Mouse (Mus musculus) NIH3T3 (cell line): Measurements from ENCODE around the gene Tnpo2.

ENCODE experiments used
- DNase-seq: peaks from one replicate; pipeline ENCODE4 v3.0.0-alpha.2; 2012; ENCODE audit warnings: low read depth

Tnpo2 gene

DNA sequence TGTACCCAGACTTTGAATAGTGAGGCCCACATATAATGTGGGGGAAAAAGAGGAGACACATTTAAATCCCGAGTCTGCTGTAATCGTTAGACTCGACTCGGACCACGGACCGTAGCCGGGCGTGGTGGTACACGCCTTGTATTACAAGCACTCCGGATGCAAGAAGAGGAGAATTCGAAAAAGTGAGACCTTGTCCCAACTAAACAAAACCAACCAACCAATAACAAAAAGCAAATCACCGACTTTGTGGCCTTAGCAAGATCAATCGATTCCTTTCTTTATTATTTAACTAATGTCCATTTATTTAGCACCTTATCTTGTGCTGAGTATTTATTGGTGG, 9.2 kb upstream of the Tnpo2 start:
- peak; percentile 35 for DNase-seq

DNA sequence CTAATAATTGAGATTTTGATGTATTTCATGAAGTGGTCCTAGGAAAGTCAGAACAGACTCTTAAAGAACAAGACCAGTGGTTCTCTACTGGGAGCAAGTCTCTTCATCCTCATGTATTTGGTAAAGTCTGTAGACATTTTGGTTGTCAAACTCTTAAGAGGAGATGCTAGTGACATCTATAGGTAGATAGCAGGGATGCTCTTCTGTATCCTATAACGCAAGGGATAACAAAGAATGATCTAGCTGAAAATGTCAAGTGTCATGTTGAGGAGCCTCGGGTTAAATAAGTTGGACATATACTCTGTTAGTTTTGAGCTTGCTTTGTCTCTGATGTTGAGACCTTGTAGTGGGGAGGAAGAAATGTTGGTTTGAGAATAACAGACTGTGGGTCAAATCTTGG, 8.8 kb upstream of the Tnpo2 start:
- DNase-seq = peak; percentile 38

DNA sequence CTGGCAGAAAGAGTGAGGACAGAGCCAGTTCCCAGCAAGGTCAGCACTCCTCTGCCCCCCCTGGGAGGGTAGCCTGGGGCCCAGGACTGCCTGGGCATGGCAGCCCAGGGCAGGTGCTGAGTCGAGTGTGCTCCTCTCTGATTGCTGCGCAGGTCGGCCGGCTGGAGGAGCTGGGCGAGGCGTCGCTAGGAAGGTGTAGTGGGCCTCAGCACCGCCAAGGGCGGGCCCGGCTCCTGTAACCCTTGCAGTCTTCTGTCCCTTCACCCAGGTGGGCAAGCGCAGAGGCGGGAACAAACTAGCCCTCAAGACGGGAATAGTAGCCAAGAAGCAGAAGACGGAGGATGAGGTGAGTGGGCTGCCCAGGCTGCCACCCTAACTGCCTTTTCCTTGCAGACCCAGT, 7.4 kb upstream of the Tnpo2 start:
- no peak for DNase-seq

DNA sequence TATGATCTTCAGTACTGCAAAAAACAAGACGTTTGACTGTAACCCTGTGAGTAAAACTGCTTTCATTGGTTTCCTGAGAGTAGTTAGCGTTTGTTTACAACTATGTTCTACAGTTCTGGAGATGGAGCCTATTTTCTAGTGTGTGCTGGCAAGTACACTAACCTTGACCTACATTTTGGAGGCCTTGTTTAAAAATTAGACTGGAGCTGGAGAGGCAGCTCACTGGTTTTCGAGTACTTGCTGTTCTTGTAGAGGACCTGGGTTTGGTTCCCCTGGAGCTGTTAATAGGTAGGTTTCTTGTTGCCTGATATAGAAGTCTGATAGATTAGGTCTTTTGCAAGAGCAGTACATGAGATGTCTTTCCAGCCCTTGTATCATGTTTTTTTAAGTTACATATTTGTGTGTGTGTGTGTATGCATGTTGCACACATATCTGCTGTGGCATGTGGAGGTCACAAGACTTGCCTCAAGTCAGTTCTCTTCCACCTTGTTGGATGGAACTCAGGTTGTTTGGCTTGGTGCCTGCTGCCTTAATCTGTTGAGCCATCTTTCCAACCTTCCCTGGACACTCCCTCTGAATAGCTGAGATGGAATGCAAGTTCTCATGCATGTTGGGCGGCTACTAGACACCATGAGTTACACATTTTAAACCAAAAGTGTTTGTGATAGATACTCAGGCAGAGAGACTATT, 3.9 kb upstream of the Tnpo2 start:
- DNase-seq = peak; percentile 64

DNA sequence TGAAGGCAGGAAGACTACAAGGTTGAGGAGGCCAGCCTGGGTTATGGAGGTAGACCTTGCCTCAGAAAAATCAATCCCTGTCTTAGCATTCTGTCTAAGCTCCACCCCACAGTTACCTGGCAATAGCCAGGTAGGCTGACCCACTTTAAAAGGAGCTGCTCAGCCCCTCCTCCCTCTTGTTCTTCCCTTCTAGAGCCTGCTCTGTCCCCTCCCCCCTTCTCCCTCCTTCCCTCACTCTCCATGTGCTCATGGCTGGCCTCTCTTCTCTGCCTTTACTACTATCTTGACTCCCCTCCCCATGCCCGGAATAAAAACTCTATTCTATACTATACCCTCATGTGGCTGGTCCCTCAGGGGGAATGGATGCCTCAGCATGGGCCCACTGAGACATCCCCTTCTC, 2.8 kb upstream of the Tnpo2 start:
- DNase-seq = no peak

DNA sequence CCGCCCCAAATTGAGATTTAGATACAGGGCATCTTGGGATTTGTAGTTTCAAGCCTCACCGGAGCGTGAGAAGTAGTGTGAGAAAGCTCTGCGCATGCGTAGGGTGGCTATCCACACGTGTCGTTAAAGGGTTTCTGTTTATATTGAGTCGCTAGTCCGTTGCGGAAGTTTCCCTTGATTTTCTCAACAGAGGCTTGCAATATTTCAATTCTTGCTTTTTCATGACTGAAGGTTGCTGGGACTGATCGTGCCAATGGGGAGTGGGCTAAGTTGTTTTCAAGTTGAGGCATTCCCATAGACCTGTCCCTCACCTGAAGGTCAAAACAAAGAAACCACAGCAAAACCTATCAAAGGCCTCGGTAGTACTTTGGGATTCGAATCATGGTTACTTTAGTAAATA, 2.0 kb upstream of the Tnpo2 start:
- DNase-seq = no peak

DNA sequence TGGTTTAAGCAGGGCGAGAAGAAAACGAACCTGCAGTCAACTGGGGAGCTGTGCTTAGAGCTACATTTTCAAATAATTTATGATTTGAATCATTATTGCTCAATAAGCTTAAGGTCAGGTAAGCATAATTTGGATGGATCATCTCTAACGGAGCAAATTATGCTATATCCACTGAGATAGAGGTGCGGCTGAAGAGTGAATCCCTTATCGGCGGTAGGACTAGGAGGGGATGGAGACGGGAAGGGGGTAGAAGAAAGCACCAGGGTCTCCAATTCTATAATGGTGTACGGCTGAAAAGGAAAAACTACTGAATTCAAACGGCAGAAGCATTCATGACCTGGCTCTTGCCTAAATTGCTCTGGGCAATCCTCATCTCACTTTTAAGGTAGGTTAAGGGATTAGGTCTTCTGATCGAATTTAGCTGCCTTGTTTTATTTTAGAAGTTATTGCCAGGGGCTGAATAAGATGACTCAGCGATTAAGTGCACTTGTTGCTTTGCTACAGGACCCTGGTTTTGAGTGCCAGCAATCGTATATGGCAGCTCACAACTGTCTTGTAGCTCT, 1.5 kb upstream of the Tnpo2 start:
- DNase-seq = no peak

DNA sequence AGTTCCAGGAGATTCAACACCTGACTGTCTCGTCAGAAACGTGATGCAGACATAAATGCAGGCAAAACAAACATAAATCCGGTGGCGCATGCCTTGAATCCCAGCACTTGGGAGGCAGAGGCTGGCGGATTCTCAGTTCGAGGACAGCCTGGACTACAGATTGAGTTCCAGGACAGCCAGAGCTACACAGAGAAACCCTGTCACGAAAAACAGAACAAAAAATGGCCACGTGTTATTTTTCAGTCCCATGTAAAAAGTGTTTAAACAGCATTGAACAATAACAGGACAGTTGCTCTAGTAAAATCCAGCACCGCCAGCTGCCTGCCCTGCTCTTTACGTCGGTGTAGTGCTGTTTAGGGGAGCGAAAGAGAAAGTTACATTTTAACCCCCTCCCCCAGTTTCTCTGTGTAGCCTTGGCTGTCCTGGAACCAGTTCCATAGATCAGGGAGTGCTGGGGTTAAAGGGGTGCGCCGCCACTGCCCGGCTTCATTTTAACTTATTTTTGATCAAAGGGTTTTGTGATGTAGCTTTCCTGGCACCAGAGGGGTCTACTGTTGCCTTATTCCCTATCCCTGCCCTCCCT, 896 bp upstream of the Tnpo2 start:
- peak; percentile 67 for DNase-seq

DNA sequence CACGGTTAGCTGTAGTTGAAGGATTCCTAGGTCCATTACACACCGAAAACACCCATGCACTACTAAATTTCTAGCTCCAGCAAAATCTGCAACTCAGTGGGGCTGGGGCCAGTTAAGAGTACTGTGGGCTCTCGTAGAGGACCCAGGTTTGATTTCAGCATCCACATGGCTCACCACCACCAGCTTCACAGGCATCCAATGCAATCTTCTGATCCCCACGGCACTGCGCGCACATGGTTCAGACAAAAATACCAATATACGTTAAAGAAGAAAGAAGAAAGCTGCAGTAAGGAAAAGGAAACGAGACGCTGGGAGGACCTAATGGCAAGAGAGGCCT, 366 bp upstream of the Tnpo2 start:
- DNase-seq = no peak

DNA sequence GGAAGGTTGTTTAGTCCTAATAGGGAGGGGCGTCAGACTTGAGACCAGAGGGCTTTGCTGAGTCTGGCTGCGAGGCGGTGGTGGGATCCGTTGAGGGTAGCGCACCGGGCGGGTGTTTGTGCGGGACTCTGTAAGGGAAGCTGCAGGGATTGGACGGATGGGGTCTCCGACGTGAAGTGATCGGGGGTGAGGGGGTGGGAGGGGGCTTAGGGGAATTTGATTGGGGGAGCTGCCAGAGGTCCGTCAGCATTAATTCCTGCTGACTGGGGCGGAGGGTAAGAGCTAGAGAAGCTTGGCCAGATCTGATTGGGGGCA, 608 bp downstream of the Tnpo2 start:
- DNase-seq = no peak

DNA sequence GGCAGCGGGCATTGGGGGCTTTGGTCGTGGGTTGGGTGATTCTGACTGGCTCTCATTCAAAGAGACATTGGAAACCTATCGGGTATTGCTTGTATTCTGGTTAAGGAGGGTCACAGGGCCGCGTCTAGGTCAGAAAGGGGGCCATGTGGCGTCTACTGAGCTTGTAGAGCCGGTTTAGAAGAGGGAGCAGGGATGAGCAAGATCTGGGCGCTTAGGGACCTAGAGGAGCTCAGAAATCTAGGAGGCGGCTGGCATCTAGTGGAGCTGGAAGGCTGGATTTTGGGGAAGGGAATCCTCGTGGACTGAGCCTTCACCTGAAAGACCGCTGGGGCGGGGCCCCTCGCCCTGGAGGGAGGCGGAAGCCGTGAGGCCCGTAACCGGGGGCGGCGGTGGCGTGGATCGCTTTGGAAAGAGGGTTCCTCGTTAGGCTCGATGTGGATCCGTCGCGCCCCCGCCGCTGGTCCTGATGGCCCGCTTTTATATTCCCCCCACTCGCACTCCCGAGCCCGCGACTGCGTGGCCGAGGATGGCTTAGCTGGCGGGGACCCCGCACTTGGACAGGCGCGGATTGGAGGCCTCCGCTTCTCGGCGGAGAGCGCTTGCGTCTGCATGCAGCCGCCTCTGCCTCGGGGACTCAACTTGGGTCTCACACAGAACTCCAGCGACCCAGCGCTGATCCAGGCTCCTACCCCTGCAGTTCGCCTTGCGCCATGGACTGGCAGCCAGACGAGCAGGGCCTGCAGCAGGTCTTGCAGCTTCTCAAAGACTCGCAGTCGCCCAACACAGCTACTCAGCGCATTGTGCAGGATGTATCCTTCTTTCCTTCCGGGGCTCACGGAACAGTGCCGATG, 1.2 kb downstream of the Tnpo2 start:
- peak; percentile 64 for DNase-seq

DNA sequence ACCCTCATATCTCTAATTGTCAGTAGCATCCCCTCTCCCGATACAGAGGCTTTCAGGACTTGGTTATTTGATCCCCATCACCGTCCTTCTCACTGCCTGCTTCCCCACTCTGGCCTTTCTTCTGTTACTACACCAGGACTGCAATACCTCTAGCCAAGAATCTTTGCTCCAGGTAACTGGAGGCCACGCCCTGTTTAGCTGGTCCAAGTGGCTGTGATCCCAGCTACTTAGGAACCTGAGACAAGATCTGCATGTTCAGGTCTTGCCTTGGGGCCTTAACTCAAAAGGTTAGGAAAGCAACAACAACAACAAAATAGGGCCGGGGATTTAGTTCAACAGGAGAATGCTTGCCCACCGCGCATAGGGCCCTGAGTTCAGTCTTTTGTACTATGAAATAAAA, 6.9 kb downstream of the Tnpo2 start:
- DNase-seq = no peak

DNA sequence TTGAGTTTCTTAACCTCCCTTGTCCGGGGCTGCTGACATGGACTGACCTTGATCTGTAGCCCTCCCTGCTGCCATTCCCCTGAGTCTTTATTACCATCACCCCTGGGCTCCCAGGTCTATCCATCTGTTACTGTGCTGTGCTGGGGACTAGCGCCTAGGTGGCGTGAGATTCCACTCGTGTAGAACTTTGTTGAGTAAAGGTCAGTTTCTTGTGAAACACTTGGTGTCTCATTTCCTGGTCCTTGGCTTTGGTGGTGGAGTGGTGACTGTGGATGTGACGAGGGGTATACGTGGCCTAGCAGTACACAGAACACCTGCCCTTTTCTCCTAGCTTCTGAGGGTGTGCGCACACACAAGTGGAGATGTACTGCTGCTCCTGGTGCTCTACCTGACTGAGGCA, 20.7 kb downstream of the Tnpo2 start:
- DNase-seq = no peak

DNA sequence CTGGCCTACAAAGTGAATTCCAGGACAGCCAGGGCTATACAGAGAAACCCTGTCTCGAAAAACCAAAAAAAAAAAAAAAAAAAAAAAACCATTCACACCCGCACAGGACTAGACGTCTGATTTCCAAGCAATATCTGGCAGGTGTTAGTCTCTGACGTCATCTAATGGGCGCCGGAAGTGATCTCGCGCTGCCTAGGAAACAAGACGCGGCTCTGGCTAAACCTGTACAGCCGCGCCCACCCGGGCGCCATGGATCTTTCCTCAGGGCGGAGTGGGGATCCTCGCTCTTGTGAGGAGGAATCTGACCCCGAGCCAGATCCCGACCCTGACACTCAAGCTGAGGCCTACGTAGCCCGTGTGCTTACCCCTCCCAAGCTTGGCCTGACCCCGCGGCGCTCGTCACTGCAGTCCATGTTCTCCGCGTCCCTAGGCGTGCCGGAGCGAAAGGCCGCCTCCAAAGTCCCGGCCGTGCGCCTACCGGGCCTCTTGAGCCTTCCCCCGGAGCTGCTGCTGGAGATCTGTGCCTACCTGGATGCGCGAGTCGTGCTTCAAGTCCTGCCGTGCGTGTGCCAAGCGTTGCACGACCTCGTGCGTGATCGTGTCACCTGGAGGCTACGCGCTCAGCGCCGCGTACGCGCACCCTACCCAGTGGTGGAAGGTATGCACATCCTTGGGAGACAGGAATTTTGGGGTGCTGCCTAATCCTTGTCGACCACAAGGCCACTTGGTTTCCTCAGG, 23.3 kb downstream of the Tnpo2 start, which contains the start of gene Fbxw9:
TSS of gene Fbxw9 (plus strand) at position 177 of the 738 bp plus-strand sequence.
- DNase-seq = peak; percentile 94

DNA sequence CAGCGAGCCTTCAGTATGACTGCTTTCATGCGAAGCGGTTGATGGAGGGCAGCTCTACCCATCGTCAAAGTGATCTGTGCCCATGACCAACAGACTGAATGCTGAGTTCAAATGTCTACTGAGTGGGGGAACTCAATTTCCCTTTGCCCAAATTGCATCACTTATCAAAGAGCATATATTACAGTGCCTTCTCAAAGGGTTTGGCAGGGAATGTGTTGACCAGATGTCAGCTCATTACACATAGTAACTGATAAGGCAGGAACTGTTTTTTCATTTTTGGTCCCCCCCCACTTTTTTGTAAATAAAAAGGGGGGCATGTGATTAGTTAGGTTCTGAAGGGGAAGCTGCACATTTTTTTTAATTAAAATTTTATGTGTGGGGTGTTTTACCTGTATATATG, 25.9 kb downstream of the Tnpo2 start:
- DNase-seq = no peak

DNA sequence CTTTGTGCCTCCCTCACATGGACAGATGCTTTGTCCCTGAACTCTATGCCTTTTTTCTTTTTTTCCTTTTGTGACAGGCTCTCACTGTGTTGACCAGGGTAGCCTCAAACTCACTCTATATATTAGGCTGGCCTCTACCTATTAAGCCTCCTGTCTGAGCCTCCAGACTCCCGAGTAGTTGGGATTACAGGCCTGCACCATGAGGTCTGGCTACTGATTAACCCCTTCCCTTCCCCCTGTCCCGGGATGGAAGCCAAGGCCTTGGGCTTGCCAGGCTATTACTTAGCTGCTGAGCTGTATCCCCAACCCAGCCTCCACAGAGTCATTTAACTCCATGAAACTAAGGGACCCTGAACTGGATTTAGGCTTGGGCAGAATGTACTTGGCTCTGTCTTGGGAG, 28.5 kb downstream of the Tnpo2 start:
- DNase-seq = peak; percentile 28

DNA sequence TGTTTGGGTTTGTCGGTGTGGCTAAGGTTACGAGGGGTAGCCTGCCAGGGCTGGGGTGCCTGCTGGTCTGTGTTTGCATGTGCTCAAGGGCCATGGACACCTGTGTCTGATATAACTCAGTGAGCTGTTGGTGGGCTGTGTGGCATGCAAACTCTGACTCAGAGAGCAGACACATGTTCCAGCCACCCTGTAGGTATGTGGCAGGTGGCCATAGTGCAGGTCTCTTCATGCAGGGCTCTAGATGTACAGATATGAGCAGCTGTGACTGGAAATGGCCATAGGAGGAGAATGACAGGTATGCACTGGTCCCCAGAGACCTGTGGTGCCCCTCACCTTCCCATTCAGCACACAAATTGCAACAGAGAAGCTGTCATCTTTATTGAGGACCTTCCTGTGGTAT, 30.4 kb downstream of the Tnpo2 start:
- no peak for DNase-seq

DNA sequence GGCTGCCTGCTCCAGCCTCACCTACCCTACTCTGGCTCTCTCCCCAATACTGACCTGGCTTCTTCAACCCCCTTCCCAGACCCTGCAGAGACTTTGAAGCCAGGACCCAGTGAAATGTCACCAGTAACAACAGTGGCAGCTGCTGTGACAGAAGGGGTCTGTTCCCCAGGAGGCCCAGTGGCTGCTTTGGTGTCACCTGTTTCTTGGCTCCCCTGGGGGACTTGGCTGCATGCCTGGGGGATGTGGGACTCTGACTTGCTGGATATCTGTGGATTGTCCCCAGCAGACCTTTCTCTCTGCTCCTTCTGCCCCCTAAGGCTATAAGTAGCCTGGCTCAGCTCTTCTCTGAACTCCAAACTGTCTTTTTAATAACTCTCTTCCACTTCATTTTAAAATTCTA, 31.3 kb downstream of the Tnpo2 start, which contains the start of gene Gm5741:
TSS of gene Gm5741 (minus strand) at position 1 of the 400 bp plus-strand sequence.
- no peak for DNase-seq

DNA sequence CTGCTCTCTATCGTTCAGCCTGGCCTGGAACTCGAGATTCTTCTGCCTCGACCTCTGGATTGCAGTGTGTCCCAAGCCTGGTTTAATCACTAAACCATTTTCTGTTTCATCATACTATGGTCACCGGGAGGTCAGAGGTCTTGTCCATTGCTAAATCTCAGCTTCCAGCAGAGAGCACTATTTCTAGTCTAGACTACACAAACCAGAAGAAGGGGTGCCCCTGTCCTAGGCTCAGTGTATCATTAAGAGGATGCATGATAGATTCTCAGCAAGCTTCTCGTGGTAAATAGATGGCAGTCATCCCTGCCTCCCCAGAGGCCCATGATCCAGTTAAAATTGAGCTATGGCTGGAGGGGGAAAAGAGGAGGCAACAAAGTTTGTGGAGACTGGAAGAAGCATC, 34.3 kb downstream of the Tnpo2 start:
- peak; percentile 62 for DNase-seq

DNA sequence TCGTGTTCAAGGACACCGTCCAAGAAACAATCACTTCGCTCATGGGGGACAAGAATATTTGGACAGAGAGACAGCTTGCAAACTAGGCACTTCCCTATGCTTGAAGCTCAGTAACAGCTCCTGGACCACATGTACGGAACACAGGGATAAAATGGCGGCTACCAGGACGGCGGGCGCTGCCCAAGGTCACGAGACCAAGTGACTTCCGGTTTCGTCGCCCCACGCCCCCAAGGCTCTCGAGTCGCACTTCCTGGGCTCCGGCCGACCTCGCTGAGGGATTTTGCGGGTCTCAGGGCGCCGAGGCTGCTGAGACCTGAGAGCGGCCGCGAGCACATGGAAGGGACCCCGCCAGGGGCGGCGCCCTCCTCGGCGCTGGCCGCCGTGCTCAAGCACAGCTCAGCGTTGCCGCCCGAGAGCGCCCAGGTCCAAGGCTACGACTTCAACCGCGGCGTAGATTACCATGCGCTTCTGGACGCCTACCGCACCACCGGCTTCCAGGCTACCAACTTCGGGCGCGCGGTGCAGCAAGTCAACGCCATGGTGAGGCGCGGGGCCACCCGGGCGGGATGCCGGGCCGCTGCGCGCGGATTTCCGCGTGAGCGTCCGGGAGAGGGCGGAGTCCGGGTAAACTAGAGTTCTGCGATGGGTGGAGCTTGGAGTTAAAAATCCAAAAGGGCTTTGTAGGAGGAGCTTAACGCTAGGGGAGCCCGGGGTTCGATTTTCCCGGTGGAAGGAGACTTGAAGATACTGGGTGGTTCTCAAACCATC, 35.0 kb downstream of the Tnpo2 start, which contains the start of gene Dhps:
TSS of gene Dhps (plus strand) at position 244 of the 768 bp plus-strand sequence.
- peak; percentile 95 for DNase-seq

DNA sequence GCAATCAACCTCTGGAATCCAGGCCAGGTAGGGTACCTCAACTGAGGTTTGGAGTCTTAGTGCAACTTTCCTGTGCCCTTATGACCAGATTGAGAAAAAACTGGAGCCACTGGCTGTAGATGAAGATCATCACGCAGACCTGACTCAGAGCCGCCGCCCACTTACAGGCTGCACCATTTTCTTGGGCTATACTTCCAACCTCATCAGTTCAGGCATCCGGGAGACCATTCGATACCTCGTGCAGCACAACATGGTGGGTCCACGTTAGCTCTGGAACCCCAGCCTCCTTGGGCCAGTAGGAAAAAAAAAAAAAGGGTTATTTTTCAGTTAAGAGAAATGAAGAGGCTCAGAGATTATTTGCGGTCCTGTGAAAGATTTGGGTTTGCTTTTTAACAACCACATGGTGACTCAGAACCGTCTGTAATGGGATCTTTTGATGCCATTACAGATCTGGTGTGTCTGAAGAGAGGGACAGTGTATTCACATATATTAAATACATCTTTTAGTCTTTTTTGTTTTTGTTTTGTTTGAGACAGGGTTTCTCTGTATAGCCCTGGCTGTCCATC, 35.7 kb downstream of the Tnpo2 start:
- DNase-seq = peak; percentile 63
